Mouse (Mus musculus) ES-E14 (cell line): ENCODE data around the gene Ppargc1a.

ENCODE experiments used
- CHD2 ChIP-seq: IDR thresholded peaks from 2 replicates; pipeline ENCODE4 v1.6.1; 2014; ENCODE audit warnings: mild to moderate bottlenecking, low read depth, low read length, inconsistent platforms
- MAFK ChIP-seq: IDR thresholded peaks from 2 replicates; pipeline ENCODE4 v1.6.1; 2014; ENCODE audit warnings: mild to moderate bottlenecking, low read depth, low read length, inconsistent platforms; ENCODE audit not compliant: insufficient read depth
- ZC3H11A ChIP-seq: IDR thresholded peaks from 2 replicates; pipeline ENCODE4 v1.6.1; 2012; ENCODE audit warnings: low read depth, mild to moderate bottlenecking, inconsistent platforms, low read length, borderline replicate concordance

DNA sequence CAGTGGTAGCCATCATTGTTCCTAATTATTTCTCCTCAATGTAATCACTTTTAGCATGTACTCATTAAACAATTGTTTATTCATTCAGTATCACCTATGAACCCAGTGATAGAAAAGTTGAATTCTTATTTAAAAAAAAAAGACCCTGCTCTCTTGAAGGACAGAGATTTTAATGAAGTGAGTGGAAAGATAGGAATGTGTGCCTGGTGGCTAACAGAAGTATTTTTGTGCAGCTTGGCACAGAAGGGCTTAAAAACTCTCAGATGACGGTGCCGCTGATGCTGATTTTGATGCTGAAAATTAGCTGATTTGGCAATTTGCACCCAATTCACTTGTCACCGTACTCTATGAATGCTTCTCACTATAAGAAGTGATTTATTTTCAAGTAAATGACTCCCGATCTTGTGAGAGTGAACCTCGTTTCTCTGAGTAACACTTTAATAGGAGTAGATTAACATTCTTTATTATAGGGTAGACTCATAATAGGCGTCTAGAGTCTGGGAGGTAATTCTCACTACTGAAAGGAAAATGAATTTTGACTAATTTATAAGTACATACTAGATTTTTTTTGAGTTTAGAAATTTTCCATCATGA lies 20.0 kb downstream of the Ppargc1a start:
- TF ChIP-seq CHD2 (no peak), MAFK (no peak), ZC3H11A (no peak)
